9 mouse cellular contexts compared by ENCODE assay signal in genomic region chr4:143297016-143297556, GRCm38 (mm10). TPM values are rescaled to one million over a fixed set of nuclear protein-coding genes. Genes with fewer than 3 reads are reported as not detected.
DNase-seq lines count a peak whose midpoint lies in the region; ATAC-seq and TF ChIP-seq lines count a peak whose summit lies in the region.
"Had no signal": no experiment of that assay in that cellular context is flagged by ENCODE, and none has a peak within 500 bp of the region (broad histone marks: within the 10 kb centered on the region; RNA-seq: fewer than 3 reads in every experiment).

No protein-coding gene starts in this region.

- ATAC-seq in forebrain, embryonic 15.5 days (replicated peaks), result peak; percentile 74
- no peak for ATAC-seq in limb, embryonic 15.5 days (ENCODE audit: insufficient number of reproducible peaks, low FRiP score, low TSS enrichment, low read depth)
- no peak for ATAC-seq in megakaryocyte, adult 5-6 weeks (ENCODE audit: poor library complexity, severe bottlenecking)
- no peak for ATAC-seq in monocyte, adult 5-6 weeks (replicated peaks; ENCODE audit: insufficient number of reproducible peaks, low FRiP score, low TSS enrichment, poor library complexity, severe bottlenecking)

- peaks cover 14% of the 10 kb centered on the region; the same call in 1 of the 2 replicates for H3K27me3 ChIP-seq in E14TG2a.4 (ENCODE audit: insufficient read depth, low read length)
- no peaks in the 10 kb centered on the region for H3K27me3 ChIP-seq in forebrain, embryonic 15.5 days
- 0 out of 2 replicates have a peak, but pooled peaks cover 2% of the 10 kb centered on the region for H3K27me3 ChIP-seq in limb, embryonic 15.5 days

- peak overlapping the region; percentile 56 for H3K4me3 ChIP-seq in gastrocnemius, adult 2 months
- H3K4me3 ChIP-seq in E14TG2a.4 (replicated peaks; ENCODE audit: low read length), result peak overlapping the region; percentile 64
- H3K4me3 ChIP-seq in forebrain, embryonic 15.5 days, result peak overlapping the region; percentile 31
- peak overlapping the region; percentile 23 for H3K4me3 ChIP-seq in limb, embryonic 15.5 days

- H3K27ac ChIP-seq in gastrocnemius, adult 2 months, result peak overlapping the region; percentile 51
- peak overlapping the region; percentile 74 for H3K27ac ChIP-seq in forebrain, embryonic 15.5 days (replicated peaks)
- H3K27ac ChIP-seq in limb, embryonic 15.5 days, result peak overlapping the region; percentile 77

- TF ChIP-seq CTCF in gastrocnemius, adult 2 months (IDR thresholded peaks at IDR 0.05), result no peak
- no peak for TF ChIP-seq CTCF in E14TG2a.4 (conservative IDR thresholded peaks at IDR 0.05; ENCODE audit: low read length)

- DNase-seq in gastrocnemius, adult 2 months, result no peak
- no peak for DNase-seq in gastrocnemius, adult 8-10 months (ENCODE audit: low spot score in 2 of 2)
- no peak for DNase-seq in c-Kit-positive CD71-positive TER-119-positive erythroid progenitor cells, embryonic 14.5 days (ENCODE audit: low spot score)
- DNase-seq: right cerebral cortex, postnatal 4 days had no signal

- H3K4me2 ChIP-seq in forebrain, embryonic 15.5 days (replicated peaks), result peak overlapping the region; percentile 56
- peak overlapping the region; percentile 47 for H3K4me2 ChIP-seq in limb, embryonic 15.5 days

- peaks cover 74% of the 10 kb centered on the region for H3K4me1 ChIP-seq in E14TG2a.4 (replicated peaks; ENCODE audit: low read depth, low read length)
- H3K4me1 ChIP-seq in forebrain, embryonic 15.5 days, result peaks cover 42% of the 10 kb centered on the region
- H3K4me1 ChIP-seq in limb, embryonic 15.5 days, result peaks cover 53% of the 10 kb centered on the region

- 1% methylated on average over 12 of the region's 12 CpGs for whole genome bisulfite sequencing in forebrain, embryonic 15.5 days
- WGBS in limb, embryonic 15.5 days, result 6% methylated on average over 12 of the region's 12 CpGs

- H3K9me3 ChIP-seq in E14TG2a.4 (ENCODE audit: low read length), result no peaks in the 10 kb centered on the region
- H3K9me3 ChIP-seq in forebrain, embryonic 15.5 days, result no peaks in the 10 kb centered on the region
- no peaks in the 10 kb centered on the region for H3K9me3 ChIP-seq in limb, embryonic 15.5 days

- H3K36me3 ChIP-seq in E14TG2a.4 (ENCODE audit: insufficient read depth, low read length), result 0 out of 2 replicates have a peak, but pooled peaks cover 2% of the 10 kb centered on the region
- no peaks in the 10 kb centered on the region for H3K36me3 ChIP-seq in forebrain, embryonic 15.5 days
- no peaks in the 10 kb centered on the region for H3K36me3 ChIP-seq in limb, embryonic 15.5 days

- intact Hi-C loops in gastrocnemius, adult 2 months (cut with DNase I), result no loop called here

- 0 out of 2 replicates have a peak overlapping the region, but pooled peaks have one; percentile 20 for H3K9ac ChIP-seq in forebrain, embryonic 15.5 days (replicated peaks)
- H3K9ac ChIP-seq in limb, embryonic 15.5 days, result 0 out of 2 replicates have a peak overlapping the region, but pooled peaks have one; percentile 14

RNA-seq across cellular contexts. Expression of gene Pdpn, which starts 2.3 kb away (rescaled TPM):
- total RNA-seq in gastrocnemius, adult 2 months (2021), result 1 to 10 TPM; 4.5 to 7.7 TPM
- total RNA-seq in gastrocnemius, adult 8-10 months (2022), result 1 to 10 TPM; 2.9 to 4.9 (median 4.2) TPM
- 49.1 and 54.8 TPM in 2 replicates for polyA plus RNA-seq in forebrain, embryonic 15.5 days (2015; fragmentation: Nextera tagmentation; extraction: Ambion mirVana)
- polyA plus RNA-seq in limb, embryonic 15.5 days (2015; fragmentation: Nextera tagmentation; extraction: Ambion mirVana), result 64.0 and 70.4 TPM in 2 replicates
- total RNA-seq in megakaryocyte, adult 5-6 weeks (2015), result 0.27 and 0.84 TPM in 2 replicates
- total RNA-seq in megakaryocyte, adult 5-6 weeks (2017), result not detected in 2 replicates
- total RNA-seq in monocyte, adult 5-6 weeks (2017), result not detected in 3 replicates

RNA-seq across cellular contexts. Expression of gene Lrrc38, which starts 52.5 kb away (rescaled TPM):
- 10 to 100 TPM; 27.1 to 39.4 TPM for total RNA-seq in gastrocnemius, adult 2 months (2021)
- 10 to 100 TPM; 19.6 to 40.5 (median 28.9) TPM for total RNA-seq in gastrocnemius, adult 8-10 months (2022)
- 0.13 and 0.23 TPM in 2 replicates for polyA plus RNA-seq in forebrain, embryonic 15.5 days (2015; fragmentation: Nextera tagmentation; extraction: Ambion mirVana)
- polyA plus RNA-seq in limb, embryonic 15.5 days (2015; fragmentation: Nextera tagmentation; extraction: Ambion mirVana), result 0.99 and 1.9 TPM in 2 replicates
- total RNA-seq in megakaryocyte, adult 5-6 weeks (2015), result not detected in 2 replicates
- not detected in 2 replicates for total RNA-seq in megakaryocyte, adult 5-6 weeks (2017)
- total RNA-seq in monocyte, adult 5-6 weeks (2017), result not detected in 3 replicates

Comparison
In these comparisons a context has a peak if more than half of its experiments do, and no peak if none do; other contexts are left out.
1. RNA of gene Lrrc38, which starts 52.5 kb away (total RNA-seq): 27.1 to 39.4 TPM in gastrocnemius, adult 2 months and 19.6 to 40.5 TPM in gastrocnemius, adult 8-10 months; not detected in megakaryocyte, adult 5-6 weeks and not detected in monocyte, adult 5-6 weeks; every median in the first group is over 10 times any median in the second.
2. Peak in every context shown above with its lines, with median percentiles within 50 percentile points of each other: H3K27ac ChIP-seq and H3K4me3 ChIP-seq.